Mouse (Mus musculus) kidney, postnatal 14 days (tissue): ENCODE results near the gene Mfsd1.

Source experiments
- DNase-seq: peaks from one replicate; pipeline ENCODE4 v3.0.0; 2022; ENCODE audit warnings: mixed read lengths

Mfsd1 gene

GRCm38 (mm10) chr3:67624629-67625028 is 42.1 kb downstream of the Mfsd1 start:
- DNase-seq = no peak

- no peak for DNase-seq
These were observed 60.6 kb downstream of the Mfsd1 start for GRCm38 (mm10) chr3:67643135-67643534.

DNA sequence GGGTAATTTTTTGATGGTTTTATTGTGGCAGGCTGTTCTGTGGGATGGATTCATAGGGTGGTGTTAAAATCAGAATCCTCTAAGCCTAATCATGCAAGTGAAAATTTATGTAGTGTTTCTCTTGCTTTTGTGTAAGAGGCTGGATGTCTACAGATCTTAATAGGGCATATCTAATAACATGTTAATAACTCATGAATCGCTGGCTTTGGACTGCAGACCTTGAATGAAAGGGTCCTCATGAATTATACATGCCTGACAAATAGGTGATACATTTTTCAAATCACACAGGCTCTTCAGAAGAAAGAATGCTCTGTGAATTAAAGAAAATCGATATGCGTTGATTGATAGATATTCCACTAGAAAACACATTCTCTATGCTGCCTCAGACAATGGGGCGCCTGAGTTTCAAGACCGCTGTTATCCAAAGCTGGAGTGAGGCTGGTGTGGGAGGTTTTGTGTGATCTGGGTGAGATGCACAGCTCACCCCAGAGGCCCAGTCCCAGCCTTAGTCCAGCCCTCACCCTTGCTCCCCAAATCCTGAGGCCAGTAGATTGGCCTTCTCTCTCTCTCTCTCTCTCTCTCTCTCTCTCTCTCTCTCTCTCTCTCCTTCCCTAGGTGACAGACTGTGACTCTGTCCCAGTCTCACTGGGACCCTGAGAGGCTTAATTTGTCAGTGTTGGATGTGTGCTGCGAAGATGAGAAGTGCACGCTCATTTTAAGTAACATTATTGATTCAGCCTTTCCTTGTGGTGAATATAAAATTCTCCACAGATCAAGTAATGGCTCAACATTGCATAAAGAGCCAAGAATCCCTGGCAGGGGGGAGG is 63.3 kb downstream of the Mfsd1 start:
- no peak for DNase-seq
